Mouse (Mus musculus) forebrain, embryonic 11.5 days (tissue): ENCODE data around the gene Tm7sf3. TPM values are rescaled to one million over a fixed set of nuclear protein-coding genes. Genes with fewer than 3 reads are reported as not detected.

ENCODE experiments used
- ATAC-seq: fragments of 200-750 bp; cut with Nextera tagmentation; replicated peaks from 2 replicates; pipeline ENCODE4 v1.8.0; 2017; ENCODE audit warnings: moderate TSS enrichment; ENCODE audit not compliant: low FRiP score
- DNase-seq: peaks from one replicate; pipeline ENCODE4 v3.0.0-alpha.2; 2017; ENCODE audit warnings: low spot score
- H3K27ac ChIP-seq: fragments of 300-500 bp; sonication (generic); 2 replicates; pipeline ENCODE4 v1.5.1; 2014; ENCODE audit warnings: low read depth, low read length
- H3K27me3 ChIP-seq: fragments of 300-500 bp; sonication (generic); 2 replicates; pipeline ENCODE4 v1.6.1; 2014; ENCODE audit warnings: mild to moderate bottlenecking, low read length, mixed read lengths; ENCODE audit not compliant: control insufficient read depth, insufficient read depth
- H3K36me3 ChIP-seq: fragments of 300-500 bp; sonication (generic); 2 replicates; pipeline ENCODE4 v1.6.1; 2014; ENCODE audit warnings: mild to moderate bottlenecking, low read length, moderate library complexity, mixed read lengths; ENCODE audit not compliant: control insufficient read depth, insufficient read depth
- H3K4me1 ChIP-seq: fragments of 300-500 bp; sonication (generic); replicated peaks from 2 replicates; pipeline ENCODE4 v1.6.1; 2014; ENCODE audit warnings: low read length, mixed read lengths; ENCODE audit not compliant: control insufficient read depth, insufficient read depth
- H3K4me2 ChIP-seq: fragments of 300-500 bp; sonication (generic); 2 replicates; pipeline ENCODE4 v1.6.1; 2014; ENCODE audit warnings: low read depth, mild to moderate bottlenecking, low read length, moderate library complexity, mixed read lengths; ENCODE audit not compliant: severe bottlenecking
- H3K4me3 ChIP-seq: fragments of 300-500 bp; sonication (generic); 2 replicates; pipeline ENCODE4 v1.5.1; 2014; ENCODE audit warnings: low read depth, low read length
- H3K9ac ChIP-seq: fragments of 300-500 bp; sonication (generic); 2 replicates; pipeline ENCODE4 v1.6.1; 2014; ENCODE audit warnings: low read length
- H3K9me3 ChIP-seq: fragments of 300-500 bp; sonication (generic); 2 replicates; pipeline ENCODE4 v1.6.1; 2016; ENCODE audit warnings: low read length, mixed read lengths; ENCODE audit not compliant: control insufficient read depth
- WGBS: fragments of 180-500 bp; shearing (Covaris S2); extraction: QIAGEN DNeasy Blood & Tissue Kit; methylation state at CpG from one replicate; pipeline ENCODE4 v1.1.7; 2014; 5-methylcytosine and 5-hydroxymethylcytosine counted together
- polyA plus RNA-seq: library from polyadenylated mRNA; unstranded; fragments of >200 nt; fragmentation: Nextera tagmentation; extraction: Ambion mirVana; gene quantifications from 2 replicates; pipeline ENCODE4 v1.2.1, GENCODE M21; 2014

Tm7sf3 gene
- polyA plus RNA-seq, 1 experiment from 2014 or later, result 25.4 TPM

- H3K9ac ChIP-seq, result no peak overlapping the region
- H3K4me2 ChIP-seq, result no peak overlapping the region
- no peaks in the 10 kb centered on the region for H3K27me3 ChIP-seq
- no peak for ATAC-seq
- no peaks in the 10 kb centered on the region for H3K36me3 ChIP-seq
- H3K4me3 ChIP-seq, result no peak overlapping the region
- H3K9me3 ChIP-seq, result no peaks in the 10 kb centered on the region
- H3K27ac ChIP-seq, result no peak overlapping the region
- H3K4me1 ChIP-seq, result no peaks in the 10 kb centered on the region
- DNase-seq, result no peak
- 88% methylated on average over 5 of the region's 5 CpGs for WGBS
These were observed 22.3 kb upstream of the Tm7sf3 start for GRCm38 (mm10) chr6:146664917-146665316.

GRCm38 (mm10) chr6:146664116-146664515, 21.5 kb upstream of the Tm7sf3 start:
- no peak overlapping the region for H3K27ac ChIP-seq
- no peak overlapping the region for H3K9ac ChIP-seq
- H3K27me3 ChIP-seq, result no peaks in the 10 kb centered on the region
- H3K4me1 ChIP-seq, result no peaks in the 10 kb centered on the region
- no peaks in the 10 kb centered on the region for H3K9me3 ChIP-seq
- no peaks in the 10 kb centered on the region for H3K36me3 ChIP-seq
- WGBS, result 65% methylated on average over 5 of the region's 5 CpGs
- DNase-seq (no peak), ATAC-seq (no peak)
- H3K4me2 ChIP-seq, result no peak overlapping the region
- no peak overlapping the region for H3K4me3 ChIP-seq

- Histone ChIP-seq H3K4me2 (no peak overlapping the region), H3K4me3 (no peak overlapping the region), H3K4me1 (no peaks in the 10 kb centered on the region), H3K27ac (no peak overlapping the region), H3K36me3 (no peaks in the 10 kb centered on the region), H3K27me3 (no peaks in the 10 kb centered on the region), H3K9me3 (no peaks in the 10 kb centered on the region), H3K9ac (no peak overlapping the region)
- ATAC-seq, result 0 out of 2 replicates have a peak, but pooled peaks have one; percentile 36
- DNase-seq, result peak; percentile 60
- WGBS, result 33% methylated on average over 5 of the region's 5 CpGs
These were observed 20.1 kb upstream of the Tm7sf3 start for GRCm38 (mm10) chr6:146662679-146663078.

- DNase-seq (no peak), ATAC-seq (no peak)
- Histone ChIP-seq H3K4me3 (no peak overlapping the region), H3K9ac (no peak overlapping the region), H3K9me3 (no peaks in the 10 kb centered on the region), H3K4me1 (no peaks in the 10 kb centered on the region), H3K27me3 (no peaks in the 10 kb centered on the region), H3K27ac (no peak overlapping the region), H3K4me2 (no peak overlapping the region), H3K36me3 (no peaks in the 10 kb centered on the region)
- WGBS, result 86% methylated on average over 5 of the region's 5 CpGs
These were observed 19.0 kb upstream of the Tm7sf3 start for GRCm38 (mm10) chr6:146661655-146662054.

- Histone ChIP-seq H3K36me3 (no peaks in the 10 kb centered on the region), H3K9me3 (no peaks in the 10 kb centered on the region), H3K9ac (no peak overlapping the region), H3K27ac (no peak overlapping the region), H3K4me3 (no peak overlapping the region), H3K4me2 (no peak overlapping the region), H3K27me3 (no peaks in the 10 kb centered on the region), H3K4me1 (no peaks in the 10 kb centered on the region)
- DNase-seq (no peak), ATAC-seq (no peak)
- WGBS, result 80% methylated on average over 2 of the region's 2 CpGs
These were observed 18.0 kb upstream of the Tm7sf3 start for GRCm38 (mm10) chr6:146660591-146660990.

- Histone ChIP-seq H3K27ac (no peak overlapping the region), H3K9me3 (no peaks in the 10 kb centered on the region), H3K9ac (no peak overlapping the region), H3K4me1 (no peaks in the 10 kb centered on the region), H3K4me2 (no peak overlapping the region), H3K4me3 (no peak overlapping the region), H3K36me3 (no peaks in the 10 kb centered on the region), H3K27me3 (no peaks in the 10 kb centered on the region)
- ATAC-seq (no peak), DNase-seq (no peak)
- WGBS, result 91% methylated on average over 3 of the region's 3 CpGs
These were observed 10.6 kb upstream of the Tm7sf3 start for GRCm38 (mm10) chr6:146653197-146653596.

GRCm38 (mm10) chr6:146651431-146651830, 8.8 kb upstream of the Tm7sf3 start:
- ATAC-seq (no peak), DNase-seq (no peak)
- Histone ChIP-seq H3K4me2 (no peak overlapping the region), H3K36me3 (no peaks in the 10 kb centered on the region), H3K9ac (no peak overlapping the region), H3K9me3 (no peaks in the 10 kb centered on the region), H3K27me3 (no peaks in the 10 kb centered on the region), H3K4me3 (no peak overlapping the region), H3K27ac (no peak overlapping the region), H3K4me1 (no peaks in the 10 kb centered on the region)

GRCm38 (mm10) chr6:146650013-146650412, 7.4 kb upstream of the Tm7sf3 start:
- Histone ChIP-seq H3K9ac (no peak overlapping the region), H3K4me3 (no peak overlapping the region), H3K36me3 (no peaks in the 10 kb centered on the region), H3K27ac (no peak overlapping the region), H3K9me3 (no peaks in the 10 kb centered on the region), H3K27me3 (no peaks in the 10 kb centered on the region), H3K4me2 (no peak overlapping the region), H3K4me1 (no peaks in the 10 kb centered on the region)
- no peak for DNase-seq
- WGBS, result 77% methylated on average over 2 of the region's 2 CpGs
- ATAC-seq, result no peak

GRCm38 (mm10) chr6:146643184-146643570, 553 bp upstream of the Tm7sf3 start:
- Histone ChIP-seq H3K4me2 (peak overlapping the region; percentile 88), H3K9ac (peak overlapping the region; percentile 84), H3K4me1 (peaks cover 2% of the 10 kb centered on the region; the same call in 1 of the 2 replicates), H3K4me3 (peak overlapping the region; percentile 71), H3K9me3 (no peaks in the 10 kb centered on the region), H3K36me3 (no peaks in the 10 kb centered on the region), H3K27ac (no peak overlapping the region), H3K27me3 (no peaks in the 10 kb centered on the region)
- no peak for ATAC-seq
- 47% methylated on average over 11 of the region's 11 CpGs for WGBS
- DNase-seq, result no peak
